Mouse (Mus musculus): Measurements from ENCODE around the gene Scamp4.

The Scamp4 gene

GRCm38 (mm10) chr10:80656130-80656862 lies 53.6 kb downstream of the Scamp4 start:
- H3K27me3 ChIP-seq (ENCODE audit: insufficient read depth, low read length): no peaks in the 10 kb centered on the region
- TF ChIP-seq NANOG (IDR thresholded peaks at IDR 0.05; ENCODE audit: borderline replicate concordance, low read length) (no peak), CTCF (conservative IDR thresholded peaks at IDR 0.05; ENCODE audit: low read length) (no peak), POU5F1 (IDR thresholded peaks at IDR 0.05; ENCODE audit: borderline replicate concordance, low read length) (no peak)
- H3K36me3 ChIP-seq (ENCODE audit: insufficient read depth, low read length): peaks cover 36% of the 10 kb centered on the region
- H3K4me1 ChIP-seq (replicated peaks; ENCODE audit: low read depth, low read length): peaks cover 85% of the 10 kb centered on the region
- peak overlapping the region; percentile 93 for H3K4me3 ChIP-seq (replicated peaks; ENCODE audit: low read length)
- no peaks in the 10 kb centered on the region for H3K9me3 ChIP-seq (ENCODE audit: low read length)

- H3K4me3 ChIP-seq (replicated peaks; ENCODE audit: low read length): peak within 1 kb of the TSS; percentile 93
- peaks cover 80% of the 10 kb centered on the region for H3K4me1 ChIP-seq (replicated peaks; ENCODE audit: low read depth, low read length)
- peaks cover 29% of the 10 kb centered on the region for H3K36me3 ChIP-seq (ENCODE audit: insufficient read depth, low read length)
- H3K9me3 ChIP-seq (ENCODE audit: low read length): no peaks in the 10 kb centered on the region
- no peaks in the 10 kb centered on the region for H3K27me3 ChIP-seq (ENCODE audit: insufficient read depth, low read length)
- TF ChIP-seq CTCF (conservative IDR thresholded peaks at IDR 0.05; ENCODE audit: low read length) (no peak), NANOG (IDR thresholded peaks at IDR 0.05; ENCODE audit: borderline replicate concordance, low read length) (no peak), POU5F1 (IDR thresholded peaks at IDR 0.05; ENCODE audit: borderline replicate concordance, low read length) (no peak)
These were observed 54.4 kb downstream of the Scamp4 start, which contains the start of gene Btbd2 for GRCm38 (mm10) chr10:80656863-80657623. TSS of gene Btbd2 (minus strand) at chr10:80657071.

- Histone ChIP-seq H3K27me3 (ENCODE audit: insufficient read depth, low read length) (no peaks in the 10 kb centered on the region), H3K36me3 (ENCODE audit: insufficient read depth, low read length) (peaks cover 17% of the 10 kb centered on the region), H3K9me3 (ENCODE audit: low read length) (no peaks in the 10 kb centered on the region), H3K4me3 (replicated peaks; ENCODE audit: low read length) (0 out of 2 replicates have a peak overlapping the region, but pooled peaks have one; percentile 18), H3K4me1 (replicated peaks; ENCODE audit: low read depth, low read length) (peaks cover 77% of the 10 kb centered on the region)
- no peak for TF ChIP-seq NANOG (IDR thresholded peaks at IDR 0.05; ENCODE audit: borderline replicate concordance, low read length)
- TF ChIP-seq POU5F1 (IDR thresholded peaks at IDR 0.05; ENCODE audit: borderline replicate concordance, low read length): no peak
- no peak for TF ChIP-seq CTCF (conservative IDR thresholded peaks at IDR 0.05; ENCODE audit: low read length)
These were observed 55.6 kb downstream of the Scamp4 start for GRCm38 (mm10) chr10:80658194-80658840.

GRCm38 (mm10) chr10:80658841-80659202 lies 56.1 kb downstream of the Scamp4 start:
- TF ChIP-seq POU5F1 (IDR thresholded peaks at IDR 0.05; ENCODE audit: borderline replicate concordance, low read length): no peak
- TF ChIP-seq CTCF (conservative IDR thresholded peaks at IDR 0.05; ENCODE audit: low read length): no peak
- no peak for TF ChIP-seq NANOG (IDR thresholded peaks at IDR 0.05; ENCODE audit: borderline replicate concordance, low read length)
- no peaks in the 10 kb centered on the region for H3K27me3 ChIP-seq (ENCODE audit: insufficient read depth, low read length)
- H3K36me3 ChIP-seq (ENCODE audit: insufficient read depth, low read length): peaks cover 13% of the 10 kb centered on the region
- peak overlapping the region; percentile 18; the same call in 1 of the 2 replicates for H3K4me3 ChIP-seq (replicated peaks; ENCODE audit: low read length)
- H3K9me3 ChIP-seq (ENCODE audit: low read length): no peaks in the 10 kb centered on the region
- H3K4me1 ChIP-seq (replicated peaks; ENCODE audit: low read depth, low read length): peaks cover 77% of the 10 kb centered on the region

GRCm38 (mm10) chr10:80659213-80659612 lies 56.5 kb downstream of the Scamp4 start:
- no peaks in the 10 kb centered on the region for H3K9me3 ChIP-seq (ENCODE audit: low read length)

GRCm38 (mm10) chr10:80661149-80661548 lies 58.5 kb downstream of the Scamp4 start:
- Histone ChIP-seq H3K9me3 (ENCODE audit: low read length) (no peaks in the 10 kb centered on the region), H3K4me1 (replicated peaks; ENCODE audit: low read depth, low read length) (peaks cover 80% of the 10 kb centered on the region), H3K36me3 (ENCODE audit: insufficient read depth, low read length) (peaks cover 5% of the 10 kb centered on the region), H3K4me3 (replicated peaks; ENCODE audit: low read length) (no peak overlapping the region), H3K27me3 (ENCODE audit: insufficient read depth, low read length) (no peaks in the 10 kb centered on the region)
- TF ChIP-seq CTCF (conservative IDR thresholded peaks at IDR 0.05; ENCODE audit: low read length) (peak; percentile 91), POU5F1 (IDR thresholded peaks at IDR 0.05; ENCODE audit: borderline replicate concordance, low read length) (no peak)

More at GRCm38 (mm10) chr10:80659213-80659612, 56.5 kb downstream of the Scamp4 start:
- Histone ChIP-seq H3K4me1 (replicated peaks; ENCODE audit: low read depth, low read length) (peaks cover 78% of the 10 kb centered on the region), H3K36me3 (ENCODE audit: insufficient read depth, low read length) (peaks cover 10% of the 10 kb centered on the region), H3K27me3 (ENCODE audit: insufficient read depth, low read length) (no peaks in the 10 kb centered on the region), H3K4me3 (replicated peaks; ENCODE audit: low read length) (peak overlapping the region; percentile 18; the same call in 1 of the 2 replicates)
- TF ChIP-seq CTCF (conservative IDR thresholded peaks at IDR 0.05; ENCODE audit: low read length) (peak; percentile 87), NANOG (IDR thresholded peaks at IDR 0.05; ENCODE audit: borderline replicate concordance, low read length) (no peak), POU5F1 (IDR thresholded peaks at IDR 0.05; ENCODE audit: borderline replicate concordance, low read length) (no peak)

GRCm38 (mm10) chr10:80663485-80664196 lies 61.0 kb downstream of the Scamp4 start:
- Histone ChIP-seq H3K36me3 (ENCODE audit: insufficient read depth, low read length) (peaks cover 30% of the 10 kb centered on the region), H3K4me3 (replicated peaks; ENCODE audit: low read length) (no peak overlapping the region), H3K9me3 (ENCODE audit: low read length) (no peaks in the 10 kb centered on the region), H3K4me1 (replicated peaks; ENCODE audit: low read depth, low read length) (peaks cover 85% of the 10 kb centered on the region), H3K27me3 (ENCODE audit: insufficient read depth, low read length) (no peaks in the 10 kb centered on the region)
- no peak for TF ChIP-seq POU5F1 (IDR thresholded peaks at IDR 0.05; ENCODE audit: borderline replicate concordance, low read length)
- TF ChIP-seq CTCF (conservative IDR thresholded peaks at IDR 0.05; ENCODE audit: low read length): no peak
- TF ChIP-seq NANOG (IDR thresholded peaks at IDR 0.05; ENCODE audit: borderline replicate concordance, low read length): no peak

All from E14TG2a.4 (cell line).